Mouse (Mus musculus) stomach, postnatal 0 days (tissue): ENCODE data around the gene Slc4a3. TPM values are rescaled to one million over a fixed set of nuclear protein-coding genes. Genes with fewer than 3 reads are reported as not detected.

Experiments
- ATAC-seq: fragments of 200-750 bp; cut with Nextera tagmentation; 2 replicates; pipeline ENCODE4 v1.8.0; 2017; ENCODE audit not compliant: low FRiP score, low TSS enrichment
- DNase-seq: peaks from one replicate; pipeline ENCODE4 v3.0.0-alpha.2; 2016; ENCODE audit warnings: low spot score
- H3K27ac ChIP-seq: fragments of 300-500 bp; sonication (generic); replicated peaks from 2 replicates; pipeline ENCODE4 v1.5.1; 2014; ENCODE audit warnings: mild to moderate bottlenecking, control low read depth
- H3K27me3 ChIP-seq: fragments of 300-500 bp; sonication (generic); 2 replicates; pipeline ENCODE4 v1.6.1; 2014; ENCODE audit warnings: low read length; ENCODE audit not compliant: control insufficient read depth, insufficient read depth
- H3K36me3 ChIP-seq: fragments of 300-500 bp; sonication (generic); 2 replicates; pipeline ENCODE4 v1.6.1; 2014; ENCODE audit warnings: low read length, mixed read lengths; ENCODE audit not compliant: control insufficient read depth, insufficient read depth
- H3K4me1 ChIP-seq: fragments of 300-500 bp; sonication (generic); replicated peaks from 2 replicates; pipeline ENCODE4 v1.6.1; 2014; ENCODE audit warnings: antibody characterized with exemption; ENCODE audit not compliant: control insufficient read depth, insufficient read depth
- H3K4me2 ChIP-seq: fragments of 300-500 bp; sonication (generic); replicated peaks from 2 replicates; pipeline ENCODE4 v1.6.1; 2014; ENCODE audit warnings: low read depth, mild to moderate bottlenecking, control low read depth, moderate library complexity
- H3K4me3 ChIP-seq: fragments of 300-500 bp; sonication (generic); 2 replicates; pipeline ENCODE4 v1.5.1; 2014; ENCODE audit warnings: low read depth, low read length, control low read depth
- H3K9ac ChIP-seq: fragments of 300-500 bp; sonication (generic); 2 replicates; pipeline ENCODE4 v1.6.1; 2014; ENCODE audit warnings: mild to moderate bottlenecking, low read length, control low read depth, mixed read lengths
- H3K9me3 ChIP-seq: fragments of 300-500 bp; sonication (generic); 2 replicates; pipeline ENCODE4 v1.6.1; 2016; ENCODE audit warnings: low read length; ENCODE audit not compliant: control insufficient read depth
- CTCF ChIP-seq: IDR thresholded peaks from 2 replicates; pipeline ENCODE4 v1.5.1; 2016; ENCODE audit warnings: antibody characterized with exemption, low read depth, mild to moderate bottlenecking, moderate library complexity
- EP300 ChIP-seq: optimal IDR thresholded peaks from 2 replicates; pipeline ENCODE3; 2016; ENCODE audit warnings: antibody characterized with exemption
- WGBS: fragments of 180-500 bp; shearing (Covaris S2); extraction: QIAGEN DNeasy Blood & Tissue Kit; methylation state at CpG from one replicate; pipeline ENCODE4 v1.1.7; 2014; 5-methylcytosine and 5-hydroxymethylcytosine counted together
- polyA plus RNA-seq: library from polyadenylated mRNA; unstranded; fragments of >200 nt; fragmentation: Nextera tagmentation; extraction: Ambion mirVana; gene quantifications from 2 replicates; pipeline ENCODE4 v1.2.1, GENCODE M21; 2015

Slc4a3 gene
- polyA plus RNA-seq, 1 experiment from 2014 or later = 7.1 TPM

DNA sequence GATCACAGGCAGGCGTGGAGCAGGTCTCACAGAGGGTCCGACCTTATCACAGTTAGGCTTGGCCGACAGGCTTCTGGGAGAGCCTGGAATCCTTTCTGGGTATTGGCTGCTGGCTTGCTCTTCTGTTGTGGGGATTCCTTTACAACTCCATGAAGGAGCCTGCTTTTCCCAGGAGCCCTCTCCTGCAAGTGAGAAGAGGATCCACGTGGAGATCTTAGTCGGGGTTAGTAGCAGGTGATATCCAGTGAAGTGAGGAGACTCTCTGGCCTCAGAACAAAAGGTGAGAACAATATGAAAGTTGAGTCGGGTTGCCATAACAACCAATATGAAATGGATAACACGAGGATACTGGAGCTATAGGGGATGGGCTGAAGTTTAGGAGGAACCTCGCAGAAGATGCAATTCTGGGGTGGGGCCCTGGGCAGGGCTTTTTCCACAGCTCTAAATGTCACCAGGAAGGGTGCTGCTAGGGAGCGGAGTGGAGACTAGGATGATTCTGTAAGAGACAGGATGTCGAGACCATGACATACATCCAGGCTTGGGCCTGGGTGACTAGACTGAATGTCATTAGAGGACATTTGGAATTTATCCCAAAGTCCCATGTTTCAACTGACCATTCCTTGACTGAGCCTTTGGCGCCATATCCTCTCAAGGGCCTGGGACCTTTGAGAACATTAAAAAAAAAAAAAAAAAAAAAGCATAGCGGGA lies 14.3 kb downstream of the Slc4a3 start:
- no peaks in the 10 kb centered on the region for H3K9me3 ChIP-seq
- TF ChIP-seq CTCF (no peak), EP300 (no peak)
- H3K4me1 ChIP-seq = 0 out of 2 replicates have a peak, but pooled peaks cover 2% of the 10 kb centered on the region
- H3K27ac ChIP-seq = no peak overlapping the region
- 73% methylated on average over 12 of the region's 12 CpGs for WGBS
- H3K36me3 ChIP-seq = no peaks in the 10 kb centered on the region
- no peak overlapping the region for H3K9ac ChIP-seq
- H3K4me3 ChIP-seq = no peak overlapping the region
- ATAC-seq (no peak), DNase-seq (no peak)
- no peak overlapping the region for H3K4me2 ChIP-seq
- H3K27me3 ChIP-seq = no peaks in the 10 kb centered on the region

DNA sequence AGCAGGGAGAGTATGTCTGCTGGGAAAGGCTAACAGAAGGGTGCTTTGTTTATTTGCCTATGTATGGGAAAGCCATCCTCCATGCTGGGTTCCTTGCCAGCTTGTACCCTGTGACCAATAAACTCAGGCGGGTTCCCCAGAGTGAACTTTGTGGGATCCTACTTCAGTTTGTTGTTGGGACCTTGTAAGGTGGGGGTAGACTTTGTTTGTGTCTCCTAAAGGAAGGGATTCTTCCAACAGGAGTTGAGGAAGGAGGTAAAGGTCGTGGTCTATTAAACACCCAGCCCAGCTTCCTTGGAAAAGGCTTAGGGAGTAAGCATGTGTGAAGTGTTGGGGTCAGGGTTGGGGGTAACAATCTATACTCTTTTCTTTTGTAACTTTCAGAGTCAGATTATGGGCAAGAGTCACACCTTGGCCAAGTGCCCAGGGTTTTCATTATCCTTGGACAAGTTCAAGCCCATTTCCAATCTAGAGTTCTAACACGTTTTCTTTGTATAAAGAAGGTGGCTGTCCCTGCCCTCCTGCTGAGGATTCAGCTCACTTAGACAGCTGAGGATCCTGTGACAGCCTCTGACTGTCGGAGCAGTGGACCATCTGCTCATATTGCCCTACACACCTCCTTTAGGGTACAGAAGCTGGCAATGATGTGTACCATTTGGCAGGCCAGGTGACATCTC lies 15.3 kb downstream of the Slc4a3 start:
- Histone ChIP-seq H3K36me3 (no peaks in the 10 kb centered on the region), H3K4me2 (no peak overlapping the region), H3K9ac (no peak overlapping the region), H3K4me3 (no peak overlapping the region), H3K27ac (no peak overlapping the region), H3K4me1 (0 out of 2 replicates have a peak, but pooled peaks cover 2% of the 10 kb centered on the region), H3K9me3 (no peaks in the 10 kb centered on the region), H3K27me3 (no peaks in the 10 kb centered on the region)
- no peak for ATAC-seq
- no peak for DNase-seq
- no peak for TF ChIP-seq EP300
- no peak for TF ChIP-seq CTCF
- WGBS = 43% methylated on average over 4 of the region's 4 CpGs

DNA sequence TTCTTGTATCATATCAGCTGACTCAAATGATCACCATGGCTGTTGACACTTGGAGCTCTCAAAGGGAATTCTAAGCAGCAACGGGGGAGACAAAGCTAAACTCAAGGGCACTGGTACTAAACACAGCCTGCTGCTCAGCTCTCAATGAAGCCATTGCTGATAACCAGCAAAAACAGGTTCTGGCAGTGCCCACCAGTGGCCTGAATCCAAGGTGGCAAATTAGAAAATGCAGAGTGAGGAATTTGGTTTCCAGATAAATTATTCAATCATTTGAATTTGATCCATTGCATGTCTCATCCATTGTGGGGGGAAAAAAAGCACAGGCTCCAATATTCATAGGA lies 15.8 kb downstream of the Slc4a3 start:
- no peak for ATAC-seq
- no peaks in the 10 kb centered on the region for H3K36me3 ChIP-seq
- H3K9me3 ChIP-seq = no peaks in the 10 kb centered on the region
- DNase-seq = no peak
- WGBS = 52% methylated on average over 1 of the region's 1 CpGs
- TF ChIP-seq EP300 = no peak
- no peak for TF ChIP-seq CTCF
- no peak overlapping the region for H3K9ac ChIP-seq
- no peaks in the 10 kb centered on the region for H3K27me3 ChIP-seq
- no peak overlapping the region for H3K4me3 ChIP-seq
- no peak overlapping the region for H3K27ac ChIP-seq
- no peak overlapping the region for H3K4me2 ChIP-seq
- H3K4me1 ChIP-seq = 0 out of 2 replicates have a peak, but pooled peaks cover 2% of the 10 kb centered on the region

DNA sequence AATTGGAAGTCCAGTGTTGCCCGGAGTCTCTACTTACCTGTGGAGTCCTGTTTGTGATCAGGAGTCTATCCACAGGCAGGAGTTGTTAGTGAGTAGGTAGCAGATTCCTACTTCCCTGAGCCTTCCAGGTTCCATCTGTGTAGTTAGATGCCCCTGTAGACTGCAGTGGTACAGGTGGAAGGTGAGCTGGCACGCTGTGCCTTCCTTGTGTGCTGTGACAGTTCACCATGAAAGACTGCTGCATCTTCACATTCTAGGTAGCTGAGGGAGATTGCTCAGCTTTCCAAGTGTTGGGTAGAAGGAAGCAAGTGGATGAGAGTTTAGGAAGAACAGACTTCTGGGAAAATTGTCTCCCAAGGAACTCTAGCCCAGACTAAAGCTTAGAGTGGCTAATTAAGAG lies 18.0 kb downstream of the Slc4a3 start:
- H3K36me3 ChIP-seq = no peaks in the 10 kb centered on the region
- 92% methylated on average over 2 of the region's 2 CpGs for WGBS

DNA sequence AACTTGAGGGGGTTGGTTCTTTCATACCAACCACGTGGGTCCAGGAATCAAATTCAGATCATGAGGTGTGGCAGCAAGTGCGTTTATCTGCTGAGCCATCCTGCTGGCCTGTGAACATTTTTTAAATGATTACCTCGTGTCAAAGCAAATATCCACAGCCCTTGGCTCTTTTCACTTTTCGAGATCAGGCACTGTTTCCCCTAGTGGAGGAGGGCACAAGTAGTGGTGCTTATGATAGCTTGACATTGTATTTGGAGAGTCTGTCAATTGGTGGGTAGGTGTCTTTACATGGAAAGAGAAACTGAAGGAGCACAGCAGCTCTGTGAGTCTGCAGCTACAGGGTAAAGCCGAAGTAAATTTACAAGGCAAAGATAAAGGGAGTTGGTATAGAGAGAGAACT lies 18.9 kb downstream of the Slc4a3 start:
- Histone ChIP-seq H3K4me1 (no peaks in the 10 kb centered on the region), H3K9me3 (no peaks in the 10 kb centered on the region), H3K36me3 (no peaks in the 10 kb centered on the region), H3K4me2 (no peak overlapping the region), H3K27ac (no peak overlapping the region), H3K27me3 (no peaks in the 10 kb centered on the region), H3K4me3 (no peak overlapping the region), H3K9ac (no peak overlapping the region)
- no peak for TF ChIP-seq CTCF
- no peak for TF ChIP-seq EP300
- WGBS = 40% methylated on average over 5 of the region's 5 CpGs
- DNase-seq (no peak), ATAC-seq (no peak)

More for the DNA sequence above, 18.0 kb downstream of the Slc4a3 start:
- no peak for ATAC-seq
- no peak overlapping the region for H3K4me2 ChIP-seq
- no peaks in the 10 kb centered on the region for H3K27me3 ChIP-seq
- H3K4me1 ChIP-seq = 0 out of 2 replicates have a peak, but pooled peaks cover 2% of the 10 kb centered on the region
- H3K4me3 ChIP-seq = no peak overlapping the region
- H3K9me3 ChIP-seq = no peaks in the 10 kb centered on the region
- no peak overlapping the region for H3K27ac ChIP-seq
- no peak for DNase-seq
- TF ChIP-seq EP300 = no peak
- no peak for TF ChIP-seq CTCF
- no peak overlapping the region for H3K9ac ChIP-seq

DNA sequence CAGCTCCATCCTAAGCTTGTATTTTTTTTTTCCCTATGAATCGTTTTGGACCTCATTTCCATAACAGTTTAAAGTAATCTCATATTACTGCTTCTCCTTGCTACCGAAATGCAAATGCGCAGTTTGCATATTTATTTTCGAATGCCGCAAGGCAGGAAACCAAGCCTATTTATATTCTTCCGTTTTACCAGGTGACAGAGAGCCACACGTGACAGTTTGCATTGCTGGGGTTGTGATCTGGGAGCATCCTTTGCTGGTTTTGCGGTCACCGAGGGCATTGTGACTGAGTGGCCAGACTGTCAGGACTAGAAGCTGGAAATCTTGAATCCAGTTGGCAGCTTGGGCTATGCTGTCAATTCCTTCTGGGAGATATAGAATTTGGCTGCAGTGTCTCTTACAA lies 19.6 kb downstream of the Slc4a3 start:
- no peaks in the 10 kb centered on the region for H3K9me3 ChIP-seq
- ATAC-seq (no peak), DNase-seq (no peak)
- no peak overlapping the region for H3K4me2 ChIP-seq
- TF ChIP-seq CTCF = no peak
- TF ChIP-seq EP300 = no peak
- no peaks in the 10 kb centered on the region for H3K4me1 ChIP-seq
- H3K9ac ChIP-seq = no peak overlapping the region
- H3K36me3 ChIP-seq = no peaks in the 10 kb centered on the region
- H3K27me3 ChIP-seq = no peaks in the 10 kb centered on the region
- no peak overlapping the region for H3K27ac ChIP-seq
- H3K4me3 ChIP-seq = no peak overlapping the region
- 62% methylated on average over 9 of the region's 9 CpGs for WGBS
